Mouse (Mus musculus) bone marrow, adult 2 months (tissue): ENCODE measurements around the gene Gm10306.

Experiments
- CTCF ChIP-seq: fragments of 200-500 bp; IDR thresholded peaks from 2 replicates; pipeline ENCODE4 v1.5.1; 2011; ENCODE audit warnings: low read length, control low read depth; ENCODE audit not compliant: control insufficient read depth, insufficient read depth
- POLR2A ChIP-seq: fragments of 200-500 bp; IDR thresholded peaks from 2 replicates; pipeline ENCODE4 v1.6.1; 2011; ENCODE audit warnings: low read depth, mild to moderate bottlenecking, control low read depth, low read length, borderline replicate concordance; ENCODE audit not compliant: control insufficient read depth

DNA sequence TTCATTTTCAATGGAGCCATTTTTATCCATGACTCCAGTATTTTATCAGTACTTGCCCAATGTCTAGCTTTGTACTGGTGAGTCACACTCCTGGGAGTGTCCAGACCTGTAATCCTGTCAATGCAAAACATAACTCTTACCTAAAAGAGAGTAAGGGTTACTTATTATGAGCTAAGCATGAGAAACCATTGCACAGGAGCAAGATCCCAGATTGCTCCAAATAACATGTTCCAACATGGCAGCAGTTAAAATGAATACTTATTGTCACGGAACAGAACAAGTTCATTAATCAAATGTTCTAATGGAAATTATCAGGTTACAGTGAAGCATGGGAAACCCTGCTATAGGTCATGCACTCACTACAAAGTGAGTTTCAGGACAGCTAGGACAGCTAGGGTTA is 4.0 kb downstream of the Gm10306 start:
- TF ChIP-seq CTCF (no peak), POLR2A (no peak)
